Mouse (Mus musculus) right cerebral cortex, adult 2 months (tissue): Measurements from ENCODE around the gene Asl.

Source experiments
- DNase-seq, 2 experiments: peaks; one replicate each; pipeline ENCODE4 v3.0.0; 2021 to 2022; ENCODE audit warnings: low spot score in 2 of 2

Gene Asl

DNA sequence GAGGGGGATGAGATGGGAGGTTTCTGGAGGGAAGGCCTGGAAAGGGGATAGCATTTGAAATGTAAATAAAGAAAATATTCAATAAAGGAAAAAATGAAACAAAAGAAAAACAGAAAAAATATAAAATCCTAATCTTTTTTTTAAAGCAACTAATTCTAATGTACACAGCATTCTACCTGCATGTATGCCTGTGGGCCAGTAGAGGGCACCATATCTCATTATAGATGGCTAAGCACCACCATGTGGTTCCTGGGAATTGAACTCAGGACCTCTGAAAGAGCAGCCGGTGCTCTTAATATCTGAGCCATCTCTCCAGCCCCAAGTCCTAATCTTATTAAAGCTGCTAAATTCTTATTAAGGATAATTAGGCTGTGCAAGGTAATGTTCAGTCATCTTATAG, 21.7 kb downstream of the Asl start:
- DNase-seq: no peak

DNA sequence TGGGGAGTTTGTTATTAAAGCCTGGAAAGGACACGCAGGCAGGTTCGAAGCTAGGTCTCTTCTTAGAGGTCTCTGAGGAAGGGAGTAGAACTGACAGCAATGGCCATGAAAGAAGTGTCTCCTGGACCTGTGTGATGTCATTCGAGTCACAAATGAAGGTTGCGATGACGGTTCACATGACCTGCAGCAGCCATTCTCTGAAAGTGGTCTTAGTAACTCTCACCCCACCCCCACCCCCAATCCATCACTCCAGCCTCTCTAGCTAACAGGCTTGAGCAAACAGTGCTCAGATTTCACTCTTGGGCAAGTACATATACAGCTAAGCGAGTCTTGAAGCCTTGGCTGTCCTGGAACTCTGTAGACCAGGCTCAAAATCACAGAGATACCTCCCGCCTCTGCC, 25.8 kb downstream of the Asl start:
- no peak for DNase-seq

DNA sequence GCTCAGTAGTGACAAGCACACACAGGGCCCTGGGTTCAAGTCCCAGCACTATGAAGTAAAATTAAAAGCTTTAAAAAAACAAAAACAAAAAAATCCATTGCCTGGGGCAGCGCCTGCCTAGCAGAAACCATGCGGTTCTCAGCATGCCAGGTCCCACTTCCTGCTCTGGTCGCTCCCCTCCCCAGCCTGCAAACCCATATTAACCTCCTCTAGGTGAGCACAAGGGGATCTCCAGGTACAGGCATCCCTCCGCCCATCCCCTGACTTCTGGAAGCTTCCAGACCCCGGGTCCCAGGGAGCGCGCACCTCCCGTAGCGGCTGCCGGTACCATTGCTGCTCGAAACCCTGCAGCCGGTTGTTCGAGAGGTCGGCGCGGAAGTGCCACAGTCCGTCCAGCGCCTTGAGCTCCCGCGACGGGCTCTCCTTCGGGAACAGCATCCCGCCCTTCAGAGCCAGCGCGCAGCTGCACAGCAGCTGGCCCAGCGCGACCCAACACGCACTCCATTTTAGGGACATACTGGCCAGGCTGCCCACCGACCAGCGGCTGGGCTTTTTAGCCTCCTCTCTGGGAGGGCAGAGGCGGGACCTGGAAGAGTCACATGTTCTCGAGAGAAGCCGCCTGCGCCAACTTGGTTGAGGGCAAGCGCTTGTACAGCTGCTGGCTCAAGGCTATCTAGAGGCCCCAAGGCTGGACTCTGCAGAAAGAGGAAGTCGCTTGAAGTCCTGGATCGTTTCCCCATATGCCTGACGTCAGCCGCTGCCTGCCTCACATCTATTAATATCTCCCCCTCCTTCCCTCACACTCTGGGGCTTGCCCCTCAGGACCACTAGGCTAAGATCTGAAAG, 26.5 kb downstream of the Asl start, which contains the start of gene Gusb:
Gene Gusb, minus strand, starts transcription at position 749 of the 846 bp plus-strand sequence.
- peak; percentile 67 to 72 for DNase-seq

DNA sequence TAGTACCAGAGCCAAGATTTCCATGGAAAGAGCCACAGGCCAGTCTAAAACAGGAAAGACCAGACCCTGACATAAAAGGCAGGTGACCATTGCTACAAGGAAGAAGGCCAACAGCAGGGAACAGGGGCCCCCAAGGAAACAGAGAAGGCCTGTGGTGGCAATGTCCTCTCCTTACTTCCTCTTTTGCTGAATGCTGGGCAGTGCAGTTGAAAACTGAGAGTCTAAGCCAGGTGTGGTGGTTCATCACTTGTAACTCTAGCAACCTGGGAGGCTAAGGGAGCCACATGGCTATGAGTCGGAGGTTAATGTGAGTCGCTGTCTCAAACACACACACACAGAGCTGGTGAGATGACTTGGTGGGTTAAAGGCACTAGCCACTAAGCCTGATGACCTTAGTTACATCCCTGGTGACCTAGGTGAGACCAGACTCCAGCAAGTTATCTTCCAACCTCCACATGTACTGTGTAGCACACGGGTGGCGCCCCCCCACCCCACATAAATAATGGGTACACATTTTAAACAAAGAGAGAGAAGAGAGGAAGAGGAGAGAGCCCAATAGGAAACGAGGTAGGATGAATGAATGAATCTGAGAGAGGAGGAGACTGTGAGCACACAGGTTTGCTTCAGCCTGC, 27.6 kb downstream of the Asl start:
- no peak for DNase-seq

DNA sequence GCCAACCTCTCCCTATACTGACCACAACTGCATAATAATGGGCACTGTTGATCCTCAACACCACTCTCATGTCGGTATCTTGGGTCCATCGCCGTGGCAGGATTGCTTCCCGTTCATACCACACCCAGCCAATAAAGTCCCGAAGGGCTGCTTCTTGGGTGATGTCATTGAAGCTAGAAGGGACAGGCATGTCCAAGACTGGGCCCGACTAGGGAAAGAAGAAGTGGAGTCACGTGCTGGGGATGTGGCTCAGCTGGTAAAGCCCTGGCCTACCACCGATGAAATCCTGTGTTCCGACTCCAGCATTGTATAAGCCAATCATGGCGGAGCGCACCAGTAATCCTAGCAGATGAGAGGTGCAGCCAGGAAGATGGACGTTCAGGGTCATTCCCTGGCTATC, 28.3 kb downstream of the Asl start:
- no peak for DNase-seq

- DNase-seq: peak; percentile 61 to 68
Measured at GRCm38 (mm10) chr5:129999097-129999496, 29.9 kb downstream of the Asl start.

- DNase-seq: no peak
Measured at GRCm38 (mm10) chr5:129997700-129998099, 31.3 kb downstream of the Asl start.

DNA sequence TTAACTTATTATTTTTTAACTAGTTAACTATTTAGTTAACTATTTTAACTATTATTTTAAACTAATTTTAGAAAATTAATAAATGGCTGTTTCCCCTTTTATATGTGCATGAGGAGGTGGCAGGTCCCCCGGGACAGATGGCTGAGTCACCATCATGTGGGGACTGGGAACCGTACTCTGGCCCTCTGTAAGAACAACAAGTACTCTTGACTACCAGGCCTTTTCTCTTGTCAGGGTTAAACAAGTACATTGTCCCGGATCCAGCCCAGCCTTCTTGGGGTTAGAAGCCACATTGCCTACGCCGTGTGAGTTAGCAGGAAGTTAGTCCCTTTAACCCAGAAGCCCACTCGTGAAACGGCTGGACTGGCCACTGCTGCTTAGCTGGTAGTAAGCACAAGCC, 34.1 kb downstream of the Asl start:
- DNase-seq: no peak

DNA sequence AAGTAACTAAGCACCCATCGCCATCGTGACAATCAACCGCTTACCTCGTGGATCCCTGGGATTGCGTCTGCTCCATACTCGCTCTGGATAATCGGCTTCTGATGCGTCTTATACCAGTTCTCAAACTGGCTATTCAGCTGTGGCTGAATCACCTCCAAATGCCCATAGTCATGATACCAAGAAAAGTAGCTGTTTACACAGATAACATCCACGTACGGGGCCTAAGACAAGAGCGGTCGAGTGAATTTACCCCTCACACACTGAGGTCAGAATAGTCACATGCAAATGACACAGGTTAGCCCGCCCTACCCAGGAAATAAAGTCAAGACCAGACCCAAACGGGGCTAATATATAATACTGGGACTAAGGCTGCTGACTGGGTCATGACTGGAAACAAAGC, 35.7 kb downstream of the Asl start:
- no peak for DNase-seq

DNA sequence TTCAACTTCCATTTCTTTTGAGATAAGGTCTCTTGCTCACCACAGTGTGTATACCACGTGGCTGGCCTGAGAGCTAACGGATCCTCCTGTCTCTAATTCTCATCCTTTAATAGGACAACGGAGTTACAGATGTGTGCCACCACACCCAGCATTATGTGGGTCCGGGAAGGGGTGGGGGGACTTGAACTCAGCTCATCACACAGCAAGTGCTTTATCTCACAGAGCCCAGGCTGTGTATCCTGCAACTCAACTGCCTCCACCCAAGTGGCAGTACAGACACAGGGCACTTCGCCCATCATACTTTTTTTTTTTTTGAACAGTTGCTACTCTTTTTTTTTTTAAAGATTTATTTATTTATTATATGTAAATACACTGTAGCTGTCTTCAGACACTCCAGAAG, 37.1 kb downstream of the Asl start:
- no peak for DNase-seq

- no peak for DNase-seq
Measured at GRCm38 (mm10) chr5:129989376-129989775, 39.7 kb downstream of the Asl start.

- DNase-seq: no peak
Measured at GRCm38 (mm10) chr5:129980216-129980615, 48.8 kb downstream of the Asl start.

- no peak for DNase-seq
Measured at GRCm38 (mm10) chr5:129978608-129979007, 50.4 kb downstream of the Asl start.

GRCm38 (mm10) chr5:129977768-129978167, 51.3 kb downstream of the Asl start:
- DNase-seq: no peak

GRCm38 (mm10) chr5:129974866-129975311, 54.2 kb downstream of the Asl start:
- no peak for DNase-seq

DNA sequence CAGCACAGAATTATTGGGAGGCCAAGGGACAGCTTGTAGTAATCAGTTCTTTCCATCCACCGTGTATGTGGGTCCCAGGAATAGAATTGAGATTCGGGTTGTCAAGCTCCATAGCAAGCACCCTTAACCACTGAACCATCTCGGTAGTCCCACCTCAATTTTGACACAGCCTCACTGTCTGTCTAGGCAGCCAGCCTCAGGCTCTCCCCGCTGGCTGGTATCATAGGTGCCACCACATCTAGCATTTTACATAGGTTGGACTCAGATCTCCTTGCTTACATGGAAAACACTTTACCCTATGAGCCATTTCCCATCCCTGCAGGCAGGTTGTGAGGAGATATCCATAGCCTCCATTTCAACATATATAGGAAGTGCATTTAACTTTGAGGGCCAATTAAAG, 54.7 kb downstream of the Asl start:
- DNase-seq: no peak

DNA sequence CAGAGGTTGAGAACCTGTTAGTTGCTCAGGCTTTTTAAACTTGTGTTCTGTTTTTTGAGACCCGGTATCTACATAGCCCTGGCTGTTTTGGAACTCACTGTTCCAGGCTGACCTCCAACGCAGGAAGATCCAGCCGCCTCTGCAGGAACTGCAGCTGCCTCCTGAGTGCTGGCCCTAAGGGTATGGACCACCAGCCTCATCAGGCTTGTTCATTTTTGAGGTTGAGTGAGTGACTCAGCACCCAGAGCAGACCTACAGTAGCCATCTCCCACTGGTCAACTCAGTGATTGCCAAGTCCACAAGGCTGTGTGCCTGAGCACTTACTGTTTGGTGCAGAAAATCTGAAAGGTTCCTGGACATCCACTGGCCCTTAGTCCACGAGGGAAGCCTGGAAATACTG, 57.6 kb downstream of the Asl start:
- DNase-seq: no peak

DNA sequence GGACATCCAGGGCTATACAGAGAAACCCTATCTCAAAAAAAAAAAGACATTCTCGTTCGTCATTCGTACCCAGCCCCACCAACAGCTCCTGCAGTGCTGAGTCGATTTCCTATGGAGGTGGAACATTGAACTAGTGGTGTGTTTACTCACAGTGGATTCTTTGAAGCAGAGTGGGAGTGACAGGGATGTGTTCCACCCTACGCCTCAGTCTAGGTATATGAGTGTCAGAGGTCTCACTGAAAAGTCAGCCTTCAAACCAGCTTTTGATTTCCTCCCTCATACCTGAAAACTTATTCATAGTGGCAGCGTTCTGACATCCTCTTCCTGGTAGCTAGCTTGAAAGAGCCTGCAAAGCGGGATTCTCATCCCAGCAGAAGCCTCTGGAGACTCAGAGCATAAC, 60.6 kb downstream of the Asl start:
- DNase-seq: no peak

DNA sequence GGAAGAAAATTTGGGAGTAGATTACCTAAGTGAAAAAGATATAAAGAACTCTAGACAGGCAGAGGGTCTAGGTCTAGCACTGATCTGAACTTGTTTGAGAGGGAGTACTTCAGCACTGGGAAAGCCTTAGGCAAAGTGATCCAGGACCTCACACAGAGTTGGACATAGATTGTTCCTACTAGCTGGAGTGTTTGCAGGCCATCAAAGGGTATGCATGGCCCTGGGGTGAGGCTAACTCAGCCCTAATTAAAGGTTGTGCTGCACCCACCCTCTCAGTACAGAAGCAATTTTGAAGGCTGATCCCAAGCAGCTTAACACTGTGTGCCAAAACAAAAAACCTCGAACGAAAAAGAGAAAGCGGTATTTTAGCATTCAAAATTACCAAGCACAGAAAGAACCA, 62.6 kb downstream of the Asl start:
- no peak for DNase-seq

DNA sequence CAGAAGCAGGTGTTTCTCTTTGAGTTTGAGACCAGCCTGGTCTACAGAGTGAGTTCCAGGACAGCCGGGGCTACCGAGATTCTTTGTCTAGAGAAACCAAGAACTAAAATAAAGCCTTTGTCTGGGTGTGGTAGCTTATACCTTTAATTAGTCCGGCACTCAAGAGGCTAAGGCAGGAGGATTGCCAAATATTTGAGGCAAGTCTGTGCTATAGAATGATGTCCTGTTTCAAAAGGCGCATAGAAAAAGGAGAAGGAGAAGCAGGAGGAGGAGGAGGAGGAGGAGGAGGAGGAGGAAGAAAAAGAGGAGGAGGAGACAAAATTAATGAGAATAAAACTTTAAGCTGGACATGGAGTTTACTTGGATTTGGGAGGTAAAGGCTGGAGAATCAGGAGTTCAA, 65.8 kb downstream of the Asl start:
- no peak for DNase-seq
